Mouse (Mus musculus) C2C12 (cell line): ENCODE data around the gene Atrip.

Source experiments
- CEBPB ChIP-seq: IDR thresholded peaks from one replicate; pipeline ENCODE4 v1.6.1; 2011; ENCODE audit warnings: low read depth, mild to moderate bottlenecking, control low read depth, moderate library complexity
- CTCF ChIP-seq: IDR thresholded peaks from one replicate; pipeline ENCODE4 v1.5.1; 2011; ENCODE audit not compliant: control insufficient read depth, insufficient read depth, insufficient read length
- FOSL1 ChIP-seq: IDR thresholded peaks from one replicate; pipeline ENCODE4 v1.8.0; 2011; ENCODE audit warnings: mild to moderate bottlenecking, low read length; ENCODE audit not compliant: poor library complexity, insufficient read depth, severe bottlenecking
- MAX ChIP-seq: IDR thresholded peaks from one replicate; pipeline ENCODE4 v1.6.1; 2011; ENCODE audit warnings: mild to moderate bottlenecking, control low read depth
- MYOD1 ChIP-seq: IDR thresholded peaks from one replicate; pipeline ENCODE4 v1.6.1; 2011; ENCODE audit warnings: low read depth; ENCODE audit not compliant: control insufficient read depth, insufficient read length
- MYOG ChIP-seq: IDR thresholded peaks from one replicate; pipeline ENCODE4 v1.6.1; 2011; ENCODE audit not compliant: control insufficient read depth, insufficient read length; ENCODE audit errors: extremely low read depth
- USF1 ChIP-seq: IDR thresholded peaks from one replicate; pipeline ENCODE4 v1.6.1; 2011; ENCODE audit warnings: low read depth, mild to moderate bottlenecking, control low read depth, moderate library complexity

GRCm38 (mm10) chr9:109049316-109049715 lies 24.6 kb downstream of the Atrip start:
- TF ChIP-seq MYOG: no peak
- TF ChIP-seq MAX: no peak
- no peak for TF ChIP-seq CTCF
- no peak for TF ChIP-seq CEBPB
- no peak for TF ChIP-seq USF1
- no peak for TF ChIP-seq MYOD1
- TF ChIP-seq FOSL1: no peak
